Mouse (Mus musculus) forebrain, embryonic 11.5 days (tissue): ENCODE results near the gene Ect2l. TPM values are rescaled to one million over a fixed set of nuclear protein-coding genes. Genes with fewer than 3 reads are reported as not detected.
"Not testable (repeated sequence)": the region's sequence is repeated elsewhere in the genome, so short reads cannot be mapped to it uniquely, and the experiment has no call there.

Source experiments
- ATAC-seq: fragments of 200-750 bp; cut with Nextera tagmentation; replicated peaks from 2 replicates; pipeline ENCODE4 v1.8.0; 2017; ENCODE audit warnings: moderate TSS enrichment; ENCODE audit not compliant: low FRiP score
- DNase-seq: peaks from one replicate; pipeline ENCODE4 v3.0.0-alpha.2; 2017; ENCODE audit warnings: low spot score
- H3K27ac ChIP-seq: fragments of 300-500 bp; sonication (generic); 2 replicates; pipeline ENCODE4 v1.5.1; 2014; ENCODE audit warnings: low read depth, low read length
- H3K27me3 ChIP-seq: fragments of 300-500 bp; sonication (generic); 2 replicates; pipeline ENCODE4 v1.6.1; 2014; ENCODE audit warnings: mild to moderate bottlenecking, low read length, mixed read lengths; ENCODE audit not compliant: control insufficient read depth, insufficient read depth
- H3K36me3 ChIP-seq: fragments of 300-500 bp; sonication (generic); 2 replicates; pipeline ENCODE4 v1.6.1; 2014; ENCODE audit warnings: mild to moderate bottlenecking, low read length, moderate library complexity, mixed read lengths; ENCODE audit not compliant: control insufficient read depth, insufficient read depth
- H3K4me1 ChIP-seq: fragments of 300-500 bp; sonication (generic); replicated peaks from 2 replicates; pipeline ENCODE4 v1.6.1; 2014; ENCODE audit warnings: low read length, mixed read lengths; ENCODE audit not compliant: control insufficient read depth, insufficient read depth
- H3K4me2 ChIP-seq: fragments of 300-500 bp; sonication (generic); 2 replicates; pipeline ENCODE4 v1.6.1; 2014; ENCODE audit warnings: low read depth, mild to moderate bottlenecking, low read length, moderate library complexity, mixed read lengths; ENCODE audit not compliant: severe bottlenecking
- H3K4me3 ChIP-seq: fragments of 300-500 bp; sonication (generic); 2 replicates; pipeline ENCODE4 v1.5.1; 2014; ENCODE audit warnings: low read depth, low read length
- H3K9ac ChIP-seq: fragments of 300-500 bp; sonication (generic); 2 replicates; pipeline ENCODE4 v1.6.1; 2014; ENCODE audit warnings: low read length
- H3K9me3 ChIP-seq: fragments of 300-500 bp; sonication (generic); 2 replicates; pipeline ENCODE4 v1.6.1; 2016; ENCODE audit warnings: low read length, mixed read lengths; ENCODE audit not compliant: control insufficient read depth
- WGBS: fragments of 180-500 bp; shearing (Covaris S2); extraction: QIAGEN DNeasy Blood & Tissue Kit; methylation state at CpG from one replicate; pipeline ENCODE4 v1.1.7; 2014; 5-methylcytosine and 5-hydroxymethylcytosine counted together
- polyA plus RNA-seq: library from polyadenylated mRNA; unstranded; fragments of >200 nt; fragmentation: Nextera tagmentation; extraction: Ambion mirVana; gene quantifications from 2 replicates; pipeline ENCODE4 v1.2.1, GENCODE M21; 2014

Ect2l gene
- polyA plus RNA-seq, 1 experiment from 2014 or later, result 0.49 TPM

- H3K9me3 ChIP-seq, H3K36me3 ChIP-seq, DNase-seq, H3K4me3 ChIP-seq, H3K9ac ChIP-seq, ATAC-seq, H3K27ac ChIP-seq, H3K4me1 ChIP-seq, H3K27me3 ChIP-seq: not testable (repeated sequence)
- WGBS, result 74% methylated on average over 12 of the region's 26 CpGs
- peak overlapping the region; percentile 12; the same call in 1 of the 2 replicates for H3K4me2 ChIP-seq
Measured at GRCm38 (mm10) chr10:18138853-18139503, 71.7 kb downstream of the Ect2l start.

GRCm38 (mm10) chr10:18131666-18132650, 78.7 kb downstream of the Ect2l start:
- Histone ChIP-seq H3K4me3 (no peak overlapping the region), H3K36me3 (no peaks in the 10 kb centered on the region), H3K4me2 (no peak overlapping the region), H3K4me1 (no peaks in the 10 kb centered on the region), H3K27ac (no peak overlapping the region), H3K27me3 (no peaks in the 10 kb centered on the region), H3K9ac (no peak overlapping the region), H3K9me3 (no peaks in the 10 kb centered on the region)
- WGBS, result 91% methylated on average over 10 of the region's 10 CpGs
- ATAC-seq, result no peak
- no peak for DNase-seq

- WGBS, result 95% methylated on average over 5 of the region's 5 CpGs
- ATAC-seq (no peak), DNase-seq (no peak)
- Histone ChIP-seq H3K27me3 (no peaks in the 10 kb centered on the region), H3K36me3 (no peaks in the 10 kb centered on the region), H3K27ac (no peak overlapping the region), H3K4me3 (no peak overlapping the region), H3K4me1 (no peaks in the 10 kb centered on the region), H3K9ac (no peak overlapping the region), H3K9me3 (no peaks in the 10 kb centered on the region), H3K4me2 (no peak overlapping the region)
Measured at GRCm38 (mm10) chr10:18130276-18130675, 80.4 kb downstream of the Ect2l start.

- H3K4me3 ChIP-seq, result no peak overlapping the region
- no peak overlapping the region for H3K9ac ChIP-seq
- H3K9me3 ChIP-seq, result no peaks in the 10 kb centered on the region
- DNase-seq (no peak), ATAC-seq (no peak)
- WGBS, result 96% methylated on average over 8 of the region's 8 CpGs
- H3K27ac ChIP-seq, result no peak overlapping the region
- no peak overlapping the region for H3K4me2 ChIP-seq
- no peaks in the 10 kb centered on the region for H3K27me3 ChIP-seq
- peaks cover 7% of the 10 kb centered on the region; the same call in 1 of the 2 replicates for H3K36me3 ChIP-seq
- no peaks in the 10 kb centered on the region for H3K4me1 ChIP-seq
Measured at GRCm38 (mm10) chr10:18118336-18118735, 92.4 kb downstream of the Ect2l start.

GRCm38 (mm10) chr10:18113473-18114093, 97.1 kb downstream of the Ect2l start:
- no peak overlapping the region for H3K4me2 ChIP-seq
- no peak overlapping the region for H3K9ac ChIP-seq
- H3K27me3 ChIP-seq, result no peaks in the 10 kb centered on the region
- no peak overlapping the region for H3K27ac ChIP-seq
- H3K36me3 ChIP-seq, result no peaks in the 10 kb centered on the region
- H3K4me3 ChIP-seq, result no peak overlapping the region
- WGBS, result 84% methylated on average over 10 of the region's 10 CpGs
- no peaks in the 10 kb centered on the region for H3K4me1 ChIP-seq
- H3K9me3 ChIP-seq, result no peaks in the 10 kb centered on the region
- no peak for DNase-seq
- no peak for ATAC-seq

GRCm38 (mm10) chr10:18110940-18111339, 99.8 kb downstream of the Ect2l start:
- no peaks in the 10 kb centered on the region for H3K36me3 ChIP-seq

GRCm38 (mm10) chr10:18107471-18107870, 103.2 kb downstream of the Ect2l start:
- Histone ChIP-seq H3K27me3 (no peaks in the 10 kb centered on the region), H3K9ac (no peak overlapping the region), H3K4me2 (no peak overlapping the region), H3K36me3 (no peaks in the 10 kb centered on the region), H3K4me3 (no peak overlapping the region), H3K27ac (no peak overlapping the region), H3K9me3 (no peaks in the 10 kb centered on the region), H3K4me1 (no peaks in the 10 kb centered on the region)
- 82% methylated on average over 5 of the region's 5 CpGs for WGBS
- ATAC-seq (no peak), DNase-seq (no peak)

More at GRCm38 (mm10) chr10:18110940-18111339, 99.8 kb downstream of the Ect2l start:
- no peak overlapping the region for H3K27ac ChIP-seq
- no peaks in the 10 kb centered on the region for H3K9me3 ChIP-seq
- ATAC-seq (no peak), DNase-seq (no peak)
- H3K4me1 ChIP-seq, result no peaks in the 10 kb centered on the region
- H3K9ac ChIP-seq, result no peak overlapping the region
- H3K27me3 ChIP-seq, result no peaks in the 10 kb centered on the region
- H3K4me2 ChIP-seq, result no peak overlapping the region
- H3K4me3 ChIP-seq, result no peak overlapping the region

- no peak overlapping the region for H3K9ac ChIP-seq
- no peak for DNase-seq
- no peak overlapping the region for H3K4me2 ChIP-seq
- H3K36me3 ChIP-seq, result no peaks in the 10 kb centered on the region; the same call in 1 of the 2 replicates
- no peaks in the 10 kb centered on the region for H3K9me3 ChIP-seq
- H3K27ac ChIP-seq, result no peak overlapping the region
- no peak for ATAC-seq
- WGBS, result 70% methylated on average over 5 of the region's 5 CpGs
- H3K4me1 ChIP-seq, result no peaks in the 10 kb centered on the region
- no peaks in the 10 kb centered on the region for H3K27me3 ChIP-seq
- no peak overlapping the region for H3K4me3 ChIP-seq
Measured at GRCm38 (mm10) chr10:18102166-18102565, 108.5 kb downstream of the Ect2l start.
